Mouse (Mus musculus) cerebellum, adult 9-10 months (tissue): ENCODE measurements at regions not wholly inside any gene's neighbourhood (a gene's known extent, or its start where the extent isn't known, plus 50 kb on each side); places are given as distances from the start of the nearest gene placed in this dataset.

Source experiments
- DNase-seq: peaks from one replicate; pipeline ENCODE4 v3.0.0; 2022

DNA sequence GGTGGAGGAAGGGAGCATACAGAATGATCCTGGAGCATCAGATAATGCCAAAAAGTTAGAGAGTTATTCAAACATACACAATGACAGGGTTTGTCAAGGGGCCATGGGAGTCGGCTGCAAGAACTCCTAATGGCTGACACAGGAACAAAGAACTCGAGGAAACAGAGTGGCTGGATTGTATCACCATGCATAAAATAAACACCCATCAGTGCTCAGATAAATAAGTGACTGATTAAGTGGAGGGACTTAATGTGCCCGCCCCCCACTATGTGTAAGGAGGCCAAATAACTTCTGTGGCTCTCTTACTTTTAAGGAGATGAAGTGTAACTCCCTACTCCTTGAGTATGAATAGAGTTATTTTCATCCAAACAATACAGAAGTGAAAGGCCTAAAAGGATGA lies 220.1 kb upstream of the 9630041A04Rik start:
- DNase-seq: no peak

DNA sequence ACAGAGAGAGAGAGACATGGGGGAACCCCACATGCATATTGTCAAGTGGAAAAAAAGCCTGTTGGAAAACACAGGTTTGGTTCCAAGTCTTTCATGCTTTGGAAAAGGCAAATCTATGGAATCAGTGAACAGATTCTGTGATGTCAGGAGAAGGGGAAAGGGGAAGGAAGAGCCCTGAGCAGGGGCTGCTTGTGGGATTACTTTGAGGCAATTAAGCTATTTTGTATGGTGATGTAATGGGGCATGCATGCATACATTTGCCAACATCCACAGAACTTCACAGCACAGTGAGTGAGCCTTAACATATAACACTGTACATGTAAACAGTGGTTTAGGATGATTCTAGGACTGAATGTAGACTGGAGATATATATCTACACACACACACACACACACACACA lies 221.0 kb upstream of the 9630041A04Rik start:
- DNase-seq: no peak

DNA sequence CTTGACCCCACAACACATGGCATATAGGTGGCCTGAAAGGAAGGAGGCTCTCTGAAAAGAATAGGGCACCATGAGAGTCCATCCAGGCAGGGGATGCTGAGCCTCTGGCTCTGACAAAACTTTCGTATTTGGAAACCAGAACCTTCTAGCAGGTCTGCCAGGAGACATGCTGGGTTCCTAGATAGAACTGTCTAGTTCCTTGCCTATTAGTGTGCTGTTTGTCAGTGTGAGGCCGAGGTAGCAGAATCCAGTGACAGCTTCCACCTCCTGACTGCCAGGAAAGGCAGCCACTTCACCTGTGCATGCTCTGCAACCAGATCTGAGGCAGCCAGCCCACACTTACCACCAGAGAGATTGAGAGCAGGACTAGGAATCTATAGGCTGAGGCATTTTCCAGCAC lies 245.4 kb upstream of the 9630041A04Rik start:
- DNase-seq: peak; percentile 68

DNA sequence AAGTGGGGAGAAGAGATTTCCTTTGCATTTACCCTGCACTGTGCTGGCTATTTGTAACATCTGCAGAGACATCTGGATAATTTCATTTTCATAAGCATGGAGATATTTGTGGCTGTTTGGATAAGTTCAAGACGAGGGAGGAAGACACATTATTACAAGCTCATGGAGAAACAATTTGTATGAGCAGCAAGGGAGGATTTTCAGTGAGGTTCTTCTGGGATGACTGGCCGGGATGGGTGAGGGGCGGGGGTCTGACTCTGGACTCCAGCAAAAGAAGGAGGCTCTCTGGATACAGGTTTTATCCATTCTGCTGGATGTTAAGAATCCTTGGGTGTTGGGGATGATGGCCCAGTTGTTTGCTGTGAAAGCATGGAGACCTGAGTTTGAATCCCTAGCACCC lies 246.5 kb upstream of the 9630041A04Rik start:
- DNase-seq: no peak

DNA sequence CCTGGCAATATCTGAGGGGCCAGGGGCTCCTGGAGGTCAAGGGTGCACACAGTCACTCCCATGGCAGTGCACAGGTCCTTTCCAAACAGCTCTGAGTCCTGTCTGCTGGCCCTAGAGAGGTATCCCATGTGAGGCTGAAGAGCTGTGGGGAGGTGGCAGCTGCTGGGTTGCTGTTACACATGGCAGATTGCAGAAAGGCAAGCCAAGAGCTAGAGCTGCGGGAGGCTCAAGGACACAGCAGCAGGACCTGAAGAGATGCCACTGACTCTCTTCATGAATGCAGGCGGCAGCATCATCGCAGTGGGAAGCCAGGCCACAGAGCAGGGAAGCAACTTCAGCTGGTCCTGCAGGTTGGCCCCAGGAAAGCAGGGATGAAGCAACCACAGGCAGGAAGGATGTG lies 247.7 kb upstream of the 9630041A04Rik start:
- DNase-seq: peak; percentile 94

DNA sequence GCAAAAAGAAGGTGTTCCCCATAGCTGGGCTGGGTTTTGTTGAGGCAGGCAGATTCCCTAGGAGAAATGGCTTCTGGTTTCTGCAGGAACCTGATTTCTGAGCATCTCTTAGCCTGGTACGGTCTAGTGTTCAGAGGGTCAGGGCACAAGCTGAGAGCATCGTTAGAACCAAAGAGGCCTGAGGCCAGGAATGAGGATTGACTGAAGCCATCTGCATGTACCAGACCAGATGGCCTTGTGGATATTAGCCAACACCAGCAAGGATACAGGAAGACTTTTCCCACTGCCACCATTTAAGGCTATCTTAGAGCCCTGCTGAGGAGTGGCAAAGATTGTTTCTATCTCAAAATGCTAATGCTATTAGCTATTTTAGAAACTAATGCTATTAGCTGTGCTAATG lies 248.2 kb upstream of the 9630041A04Rik start:
- DNase-seq: peak; percentile 95

DNA sequence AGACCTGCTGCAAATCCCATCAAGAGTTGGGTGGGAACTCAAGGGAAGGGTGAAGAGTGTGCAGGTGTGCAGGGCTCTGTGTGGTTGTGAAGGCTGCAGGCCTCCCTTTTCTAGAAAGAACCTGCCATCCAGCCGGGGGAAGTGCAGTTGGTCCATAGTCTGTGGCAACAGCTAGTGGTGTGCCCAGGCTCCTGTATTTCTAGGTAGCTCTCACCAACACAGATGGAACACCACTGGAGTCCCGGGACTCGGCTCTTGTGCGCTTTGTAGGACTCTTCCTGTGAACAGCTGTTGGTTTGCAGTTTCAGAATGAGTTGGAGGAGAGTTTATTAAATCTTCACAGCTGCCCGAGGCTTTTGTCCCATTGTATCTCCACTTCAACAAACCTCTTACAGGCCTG lies 248.7 kb upstream of the 9630041A04Rik start:
- DNase-seq: peak; percentile 39

DNA sequence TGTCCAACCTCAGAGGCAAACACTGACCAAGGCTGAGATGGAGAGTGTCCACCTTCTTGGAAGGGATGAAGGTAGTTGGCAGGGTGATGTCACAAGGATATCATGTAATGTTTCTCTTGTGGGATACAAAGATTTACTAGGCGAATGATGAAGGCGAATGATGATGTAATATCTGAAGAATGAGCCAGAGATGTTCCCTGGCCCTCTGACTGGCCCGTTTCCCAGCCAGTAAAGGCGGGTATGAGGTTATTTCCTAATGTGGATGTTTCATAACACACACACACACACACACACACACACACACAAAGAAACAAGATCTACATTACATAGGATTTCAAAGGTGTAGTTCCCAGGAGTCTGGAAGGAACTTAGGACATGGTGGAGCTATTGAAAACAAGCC lies 249.1 kb upstream of the 9630041A04Rik start:
- peak; percentile 25 for DNase-seq

DNA sequence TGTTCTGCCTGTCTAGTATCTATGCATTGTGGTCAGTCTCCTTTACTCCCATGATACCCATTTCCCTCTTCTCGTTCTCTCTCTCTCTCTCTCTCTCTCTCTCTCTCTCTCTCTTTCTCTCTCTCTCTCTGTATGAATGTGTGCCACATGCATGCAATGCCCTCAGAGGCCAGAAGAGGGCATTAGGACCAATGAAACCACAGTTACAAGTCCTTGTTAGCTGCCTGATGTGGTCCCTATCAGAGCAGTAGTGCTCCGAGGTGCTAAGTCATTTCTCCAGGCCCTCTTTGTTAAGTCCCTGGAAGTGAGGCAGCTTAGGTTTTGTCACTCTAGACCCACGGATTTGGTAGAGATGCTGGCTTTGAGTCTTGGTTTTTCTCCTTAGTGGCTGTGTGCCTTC lies 250.2 kb upstream of the 9630041A04Rik start:
- peak; percentile 27 for DNase-seq

DNA sequence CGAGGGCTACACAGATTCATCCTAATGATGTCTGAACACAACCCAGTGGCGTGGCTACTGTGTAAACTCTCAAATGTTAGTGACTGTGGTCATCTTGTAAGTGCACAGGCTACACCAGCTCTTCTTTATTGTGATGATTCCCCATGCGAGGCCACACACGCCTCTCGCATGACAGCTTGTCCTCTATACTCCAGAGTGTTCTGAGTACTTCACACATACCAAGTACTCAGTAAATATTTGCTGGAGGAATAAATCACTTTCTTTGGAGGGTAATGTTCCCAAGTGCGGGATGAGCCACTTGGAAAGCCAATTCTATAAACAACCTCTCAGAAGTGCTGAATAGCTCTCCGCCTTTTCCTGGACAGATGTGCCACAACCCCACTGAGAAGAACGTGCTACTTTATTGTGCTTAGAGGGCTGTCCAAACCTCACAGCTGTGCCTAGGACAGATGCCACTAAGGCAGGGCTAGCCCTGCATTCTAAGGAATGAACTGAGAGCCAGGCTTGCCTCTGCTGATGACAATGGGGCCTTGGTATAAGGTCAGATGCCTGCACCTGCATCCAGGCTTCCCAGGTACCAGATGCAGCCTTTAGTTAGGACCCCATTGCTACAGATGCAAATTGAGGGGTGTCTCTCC lies 250.7 kb upstream of the 9630041A04Rik start:
- DNase-seq: no peak

DNA sequence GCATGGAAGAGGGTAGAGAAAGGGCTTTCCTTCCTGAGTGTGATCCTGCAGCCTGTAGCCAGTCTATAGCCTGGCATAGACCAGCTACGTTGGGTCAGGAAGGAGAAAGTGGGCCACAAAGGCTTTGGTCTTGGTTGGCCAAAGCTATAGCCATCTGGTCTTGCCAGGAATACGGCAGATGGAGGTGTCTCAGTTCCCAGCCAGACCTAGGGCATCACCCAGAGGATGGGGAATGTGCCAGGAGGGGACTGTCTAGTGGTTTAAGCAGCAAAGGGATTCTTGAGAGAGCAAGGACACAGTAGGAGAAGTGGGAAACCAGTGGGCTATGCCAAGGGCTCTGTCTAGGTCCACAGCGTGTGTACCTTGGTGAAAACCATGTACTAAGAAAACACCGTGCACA lies 251.3 kb upstream of the 9630041A04Rik start:
- peak; percentile 96 for DNase-seq

DNA sequence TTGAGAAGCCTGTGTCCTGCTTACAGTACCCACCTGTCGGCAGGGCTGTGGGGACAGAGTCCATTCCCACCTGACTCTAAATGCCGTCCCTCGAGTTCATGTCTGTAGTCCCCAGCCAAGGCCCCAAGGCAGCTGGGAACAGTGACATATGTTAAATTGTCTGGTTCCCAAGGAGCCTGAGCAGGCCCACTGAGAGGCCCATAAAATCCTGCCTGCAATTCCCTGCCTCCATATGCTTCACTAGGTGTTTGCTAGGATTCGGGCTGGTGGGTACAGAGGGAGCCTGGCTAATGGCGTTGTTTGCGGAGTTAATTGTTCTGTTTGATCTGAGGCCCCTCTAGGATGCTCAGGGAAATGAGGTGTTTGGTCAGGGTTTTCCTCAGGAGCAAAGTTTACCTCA lies 258.8 kb upstream of the 9630041A04Rik start:
- DNase-seq: peak; percentile 26

DNA sequence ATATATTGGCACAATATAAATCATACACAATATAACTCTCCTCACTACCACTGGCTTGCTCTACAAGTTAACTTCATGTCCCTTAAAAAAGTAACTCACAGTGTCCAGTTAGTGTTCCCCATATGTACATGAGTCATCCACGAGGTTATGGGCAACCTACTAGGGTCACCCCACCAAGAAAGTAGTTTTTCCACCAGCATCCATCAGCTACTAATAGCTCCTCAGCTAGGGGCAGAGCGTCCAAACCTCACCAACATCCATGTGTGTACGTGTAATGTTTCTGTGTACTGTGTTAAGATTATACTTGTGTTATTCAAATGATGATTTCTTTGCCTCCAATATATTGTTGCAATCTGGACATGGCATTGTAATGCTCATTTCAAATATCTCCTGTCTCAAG lies 264.7 kb upstream of the 9630041A04Rik start:
- DNase-seq: no peak

DNA sequence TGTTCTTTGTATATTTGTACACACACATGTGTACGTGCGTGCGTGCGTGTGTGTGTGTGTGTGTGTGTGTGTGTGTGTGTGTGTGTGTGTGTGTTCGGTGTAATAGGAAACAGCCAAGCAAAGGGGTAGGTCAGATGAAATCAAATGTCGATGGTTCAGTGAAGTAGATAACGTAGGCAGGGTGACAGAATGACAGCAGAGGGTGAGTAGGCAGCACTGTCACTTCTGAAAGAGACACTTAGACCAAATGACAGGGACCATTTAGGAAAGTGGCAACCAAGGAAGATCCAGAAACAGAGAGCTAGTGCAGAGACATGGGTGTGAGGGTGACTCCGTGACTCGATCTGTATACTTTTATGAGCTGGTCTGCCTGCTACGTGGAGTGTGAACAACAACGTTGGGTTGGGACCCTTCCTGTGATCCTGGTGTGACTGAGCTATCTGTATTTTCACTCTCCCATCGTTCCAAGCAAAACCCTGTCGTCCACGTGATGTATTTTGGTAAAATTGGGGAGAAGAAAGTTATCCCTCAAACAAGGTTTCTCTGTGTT lies 266.5 kb upstream of the 9630041A04Rik start:
- no peak for DNase-seq

DNA sequence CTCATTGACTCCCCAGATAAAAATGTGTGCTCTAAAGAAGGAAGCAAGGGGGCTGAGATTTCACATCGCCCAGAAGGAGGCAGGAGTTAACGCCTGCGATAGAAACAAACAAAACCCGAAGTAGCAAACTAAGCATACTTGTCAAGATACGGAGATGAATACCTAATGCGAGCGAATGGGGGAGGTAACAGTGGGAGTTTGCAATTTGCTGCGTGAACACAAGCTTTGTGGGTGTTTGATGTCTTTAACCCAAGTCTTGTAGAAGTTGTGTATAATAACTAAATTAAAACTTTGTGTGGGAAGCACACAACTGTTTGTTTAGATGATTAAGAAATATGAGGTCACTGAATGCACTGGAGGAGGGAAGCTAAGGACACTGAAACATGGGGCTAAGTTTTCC lies 269.0 kb upstream of the 9630041A04Rik start:
- no peak for DNase-seq

DNA sequence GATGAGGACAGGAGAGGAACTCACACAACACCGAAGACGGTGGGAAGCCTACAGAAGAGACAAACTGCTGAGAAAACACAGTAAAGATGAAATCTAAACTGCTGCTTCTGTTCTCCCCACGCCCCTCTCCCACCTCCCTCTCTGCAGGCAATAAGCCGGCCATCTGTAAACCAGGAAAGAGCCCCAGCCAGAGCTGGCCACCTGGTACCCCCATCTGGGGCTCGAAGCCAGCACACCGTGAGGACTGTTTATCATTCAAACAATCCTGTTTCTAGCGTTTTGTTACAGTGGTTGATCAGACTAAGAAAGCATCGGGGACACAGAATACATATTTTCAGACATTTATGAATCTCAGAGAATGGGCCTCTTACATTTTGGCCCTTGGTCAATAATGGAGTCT lies 270.0 kb upstream of the 9630041A04Rik start:
- no peak for DNase-seq

DNA sequence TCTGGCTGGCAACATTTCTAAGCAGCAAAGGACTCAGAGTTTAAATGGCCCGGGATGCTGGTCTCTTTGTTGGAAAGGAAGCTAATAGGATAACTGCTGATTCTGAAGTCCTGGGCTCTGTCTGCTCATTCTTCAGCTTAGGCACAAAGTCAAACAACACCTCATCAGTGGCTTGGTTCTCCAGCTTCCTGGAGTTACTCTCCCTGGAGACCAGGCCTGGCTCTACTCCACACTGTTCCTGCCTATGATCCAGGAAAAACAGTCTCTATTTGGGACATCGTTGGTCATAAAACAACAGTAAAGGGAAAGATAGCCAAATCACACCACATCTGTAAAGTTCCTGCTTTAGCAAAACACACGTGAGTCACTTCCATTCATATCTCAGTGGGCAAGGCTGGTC lies 271.3 kb upstream of the 9630041A04Rik start:
- no peak for DNase-seq

DNA sequence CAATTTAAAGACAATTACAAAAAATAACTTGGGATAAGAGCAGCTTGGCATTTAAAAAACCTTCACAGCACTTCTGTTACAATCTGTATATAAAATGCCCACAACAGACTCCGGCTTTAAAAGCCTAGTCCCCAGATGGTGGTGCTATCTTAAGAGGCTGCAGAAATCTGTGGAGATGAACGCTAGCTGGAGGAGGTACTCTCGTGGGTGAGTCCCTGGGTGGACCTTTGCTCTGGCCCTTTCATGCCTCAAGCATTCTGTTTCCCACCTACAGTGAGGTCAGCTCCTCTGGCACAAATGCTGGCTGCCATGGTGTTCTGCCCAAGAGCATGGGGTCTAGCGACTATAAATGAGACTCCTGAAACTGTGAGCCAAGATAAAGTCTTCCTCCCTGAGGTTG lies 280.6 kb upstream of the 9630041A04Rik start:
- no peak for DNase-seq

DNA sequence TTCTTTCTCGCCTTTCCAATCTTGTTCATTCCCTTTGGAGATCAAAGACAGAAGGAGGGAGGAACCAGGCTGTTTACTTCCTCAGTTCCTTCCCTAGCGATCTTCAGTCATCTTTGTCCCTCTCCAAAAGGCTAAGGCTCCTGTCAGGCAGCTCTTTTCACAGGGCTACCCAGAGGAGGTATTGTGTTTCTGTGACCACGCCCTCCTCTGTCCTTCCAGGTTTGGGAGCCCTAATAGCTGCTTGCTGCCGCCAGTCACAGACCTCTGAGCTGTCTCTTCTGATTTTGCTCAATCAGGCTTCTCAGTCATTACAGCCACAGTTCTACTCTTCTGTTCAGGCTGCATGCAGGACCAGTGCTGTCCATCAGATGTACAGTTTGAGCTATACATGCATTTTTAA lies 290.9 kb upstream of the 9630041A04Rik start:
- no peak for DNase-seq

DNA sequence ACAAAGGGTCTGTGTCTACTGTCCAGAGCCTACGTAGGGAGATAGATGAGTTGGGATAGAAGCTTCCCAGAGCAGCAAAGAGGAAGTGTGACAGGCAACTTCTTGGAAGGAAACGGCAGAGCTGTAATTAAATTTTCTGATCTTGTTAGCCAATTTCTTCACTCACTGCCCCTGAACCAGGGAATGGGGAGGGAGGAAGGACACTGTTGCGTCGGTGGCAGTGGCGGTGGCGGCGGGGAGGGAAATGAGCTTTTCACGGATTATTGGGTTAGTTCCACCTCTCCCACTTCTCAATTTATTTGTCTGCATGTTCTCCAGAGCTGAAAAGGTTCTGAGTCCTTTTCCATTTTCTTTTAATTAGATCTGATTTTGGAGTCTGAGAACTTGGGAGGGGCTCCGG lies 298.4 kb upstream of the 9630041A04Rik start:
- DNase-seq: no peak

DNA sequence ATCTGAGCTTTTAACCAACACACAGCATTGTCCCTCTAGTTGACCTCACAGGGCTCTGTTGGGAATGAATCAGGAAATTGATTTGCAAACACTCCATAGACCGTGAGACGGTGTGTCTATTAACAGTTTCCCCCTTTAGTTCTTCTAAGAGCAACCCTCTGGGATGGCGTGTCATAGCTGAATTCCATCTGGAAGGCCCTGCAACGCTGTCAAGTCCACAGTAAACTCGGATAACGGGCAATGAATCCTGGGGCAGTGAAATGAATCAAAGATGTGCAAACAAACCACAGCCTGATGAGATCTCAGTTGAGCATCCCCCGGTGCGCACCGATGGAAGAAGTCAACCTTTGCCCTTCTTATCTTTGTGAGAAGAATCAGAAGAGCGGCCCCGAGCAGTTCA lies 302.3 kb upstream of the 9630041A04Rik start:
- DNase-seq: no peak

DNA sequence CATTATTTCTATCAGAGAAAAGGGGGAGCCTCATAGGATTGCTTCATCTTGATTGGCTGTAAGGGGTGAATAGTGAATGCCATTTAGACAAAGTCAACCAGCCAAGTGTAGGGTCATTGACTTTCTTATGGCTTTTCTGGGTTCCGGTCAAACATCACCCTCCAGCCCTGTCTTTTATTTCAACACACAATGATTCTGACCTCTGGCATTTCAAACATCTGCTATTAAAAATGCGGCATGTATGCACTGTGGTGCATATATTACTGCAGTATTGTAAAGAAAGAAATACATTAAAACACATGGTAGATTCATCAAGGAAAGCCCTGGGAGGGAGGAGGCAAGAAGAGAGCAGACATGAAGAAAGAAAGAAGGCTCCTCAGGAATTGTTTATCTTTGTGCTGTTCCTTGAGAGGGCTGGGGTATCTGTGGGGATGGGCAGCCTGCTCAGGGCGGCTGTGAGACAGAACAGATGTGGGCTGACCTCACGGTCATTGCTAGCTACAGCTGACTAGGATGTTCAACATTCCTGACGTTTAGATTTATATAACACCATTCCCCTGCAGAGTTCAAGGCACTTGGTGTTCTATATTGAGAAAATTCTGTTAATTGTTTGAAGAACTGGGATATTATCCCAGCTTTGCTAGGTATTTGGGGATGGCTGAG lies 303.5 kb upstream of the Ppp2r3a start:
- no peak for DNase-seq

DNA sequence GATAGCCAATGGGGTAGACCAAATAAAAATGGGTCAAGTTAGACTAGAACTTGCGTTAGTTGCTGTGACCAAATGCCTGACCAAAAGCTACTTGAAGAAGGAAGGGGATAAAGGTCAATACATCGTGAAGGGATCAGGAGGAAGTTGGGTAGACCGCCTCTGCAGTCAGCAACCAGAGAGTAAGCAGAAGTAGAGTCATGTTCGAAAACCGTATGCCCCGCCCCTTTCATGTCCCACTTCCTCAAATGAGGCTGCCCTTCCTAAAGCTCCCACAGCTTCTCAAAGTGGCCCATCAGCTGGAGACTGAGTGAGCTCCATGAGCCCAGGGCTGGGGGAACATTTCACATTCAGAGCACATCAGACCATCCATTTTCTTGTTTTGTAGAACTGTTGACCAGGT lies 301.2 kb upstream of the Ppp2r3a start:
- DNase-seq: no peak

DNA sequence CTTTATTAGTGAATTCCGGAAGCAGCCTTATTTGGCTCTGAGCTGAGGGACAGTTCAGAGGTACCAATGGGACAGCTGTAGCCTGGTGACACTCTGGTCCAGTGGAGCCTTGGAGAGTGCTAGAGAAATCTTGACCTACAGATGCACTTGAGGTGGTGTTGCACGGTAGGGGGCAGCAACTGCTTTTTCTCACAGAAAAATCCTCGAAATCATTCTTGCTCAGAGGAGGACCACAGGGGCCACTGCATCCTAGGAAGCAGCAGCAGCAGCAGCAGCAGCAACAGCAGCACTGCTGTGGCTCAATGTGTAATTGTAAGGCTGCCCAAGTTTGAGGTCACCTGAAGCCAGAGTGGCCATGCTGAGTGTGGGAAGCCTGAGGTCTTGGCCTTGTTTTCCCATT lies 299.7 kb upstream of the Ppp2r3a start:
- no peak for DNase-seq
